Mouse (Mus musculus) left cerebral cortex, postnatal 14 days (tissue): ENCODE measurements at regions not wholly inside any gene's neighbourhood (a gene's known extent, or its start where the extent isn't known, plus 50 kb on each side); places are given as distances from the start of the nearest gene placed in this dataset.
"Not testable (repeated sequence)": the region's sequence is repeated elsewhere in the genome, so short reads cannot be mapped to it uniquely, and the experiment has no call there.

Experiments
- DNase-seq, 2 experiments: peaks; one replicate each; pipeline ENCODE4 v3.0.0; 2021 to 2022; ENCODE audit warnings: low spot score in 2 of 2, mixed read lengths in 1 of 2
- intact Hi-C: fragments of 180-260 bp; cut with DNase I; formaldehyde crosslinking; loops from one replicate; pipeline ENCODE4 v1.15.1; 2025

DNA sequence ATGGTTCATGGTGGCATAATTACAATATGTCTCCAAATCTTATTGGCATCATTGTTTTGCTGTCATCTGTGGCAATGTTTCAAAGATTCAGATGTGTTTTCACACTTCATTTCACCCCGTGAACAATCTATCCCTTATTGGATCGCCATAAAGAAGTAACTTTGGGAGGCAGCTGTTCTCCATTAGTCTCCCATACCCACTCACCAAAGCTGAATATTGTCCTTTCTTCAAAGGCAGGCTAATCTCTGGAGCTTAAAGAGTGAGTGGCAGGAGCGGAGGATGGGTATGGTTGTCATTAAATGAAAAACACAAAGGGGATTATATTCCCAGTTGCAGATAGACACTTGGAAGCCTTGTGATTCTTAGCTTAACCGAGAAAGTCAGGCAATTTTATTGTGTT is 2660.3 kb upstream of the Gm12353 start:
- intact Hi-C loops, result no loop called here
- no peak for DNase-seq

DNA sequence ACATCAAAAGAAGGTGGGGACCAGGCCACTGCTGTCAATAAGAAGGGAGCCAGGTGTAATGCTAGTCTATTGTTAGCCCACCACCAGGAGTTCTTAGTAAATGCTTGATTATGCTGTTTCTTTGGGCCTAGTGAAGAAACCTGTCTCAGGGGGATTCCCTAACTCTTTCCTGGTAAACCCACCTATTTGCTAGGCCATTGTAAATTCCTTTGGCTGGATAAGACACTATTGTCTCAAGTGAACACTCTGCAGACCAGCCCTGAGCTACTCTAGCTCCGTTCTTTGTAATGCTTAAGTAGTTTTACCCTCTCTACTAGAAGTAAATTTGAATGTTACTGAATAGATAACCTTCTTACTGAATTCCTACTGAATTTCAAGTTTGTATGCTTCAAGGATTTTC is 2650.7 kb upstream of the Gm12353 start:
- DNase-seq, intact Hi-C loops: not testable (repeated sequence)

DNA sequence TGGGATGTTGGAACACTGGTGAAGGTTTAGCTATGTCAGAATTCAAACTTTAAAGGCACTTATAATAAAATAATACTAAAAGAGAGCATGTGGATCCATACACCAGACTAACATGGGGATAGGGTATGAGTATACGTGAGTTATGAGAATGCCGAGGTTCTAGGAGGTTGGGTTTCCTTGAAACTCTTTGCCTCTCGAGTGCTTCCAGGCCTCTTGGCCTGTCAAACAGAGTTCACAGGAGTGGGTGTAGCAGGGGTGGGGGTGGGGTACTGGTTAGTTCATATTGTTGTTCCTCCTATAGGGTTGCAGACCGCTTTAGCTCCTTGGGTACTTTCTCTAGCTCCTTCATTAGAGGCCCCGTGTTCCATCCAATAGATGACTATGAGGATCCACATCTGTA is 2650.3 kb upstream of the Gm12353 start:
- intact Hi-C loops, DNase-seq: not testable (repeated sequence)

DNA sequence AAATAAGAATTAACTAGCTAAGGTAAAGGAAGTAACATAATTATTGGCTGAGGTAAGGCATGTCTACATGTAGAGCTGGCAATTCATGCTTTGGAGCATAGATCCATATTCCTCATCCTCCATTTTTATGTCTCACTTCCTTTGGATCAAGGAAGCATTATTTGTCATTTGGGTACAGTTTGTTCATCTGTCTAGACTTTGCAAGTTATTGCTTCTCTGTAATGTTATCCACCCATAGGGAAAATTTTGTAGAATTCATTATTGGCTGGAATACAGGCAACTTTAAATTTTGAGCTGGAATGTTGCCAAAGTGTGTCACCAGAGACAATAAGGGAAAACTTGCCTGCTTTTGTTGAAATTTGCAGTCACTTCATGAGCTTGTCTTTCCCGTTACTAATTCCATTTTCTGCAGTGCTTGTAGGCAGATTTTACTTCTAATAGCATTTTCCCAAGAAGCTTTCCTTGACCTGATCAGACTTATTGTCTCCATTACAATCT is 2623.5 kb upstream of the Gm12353 start:
- no peak for DNase-seq
- intact Hi-C loops, result no loop called here

DNA sequence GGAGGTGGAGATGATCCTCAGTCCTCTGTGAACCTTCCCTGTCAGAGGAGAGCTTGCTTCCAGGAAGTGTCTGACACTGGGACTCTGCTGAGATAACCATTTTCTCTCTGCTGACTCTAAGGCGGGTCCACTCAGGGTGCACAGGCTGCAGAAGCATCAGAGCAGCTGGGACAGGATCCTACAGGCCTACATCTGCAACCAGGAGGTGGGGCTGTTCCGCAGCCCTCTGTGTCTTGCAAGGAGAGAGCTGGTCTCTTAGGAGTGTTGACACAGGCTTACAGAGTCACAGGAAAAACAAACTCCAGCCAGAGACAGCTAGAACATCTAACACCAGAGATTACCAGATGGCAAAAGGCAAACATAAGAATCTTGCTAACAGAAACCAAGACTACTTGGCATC is 2578.6 kb upstream of the Gm12353 start:
- peak in 1 of 2 experiments; percentile 3 for DNase-seq
- intact Hi-C loops, result no loop called here
